Mouse (Mus musculus) lung, adult 2 months (tissue): ENCODE measurements around the gene Sun2.

Experiments used
- CTCF ChIP-seq: fragments of 200-500 bp; IDR thresholded peaks from 2 replicates; pipeline ENCODE4 v1.5.1; 2011; ENCODE audit warnings: mild to moderate bottlenecking, low read length, control low read depth; ENCODE audit not compliant: insufficient read depth
- POLR2A ChIP-seq: fragments of 200-500 bp; IDR thresholded peaks from 2 replicates; pipeline ENCODE4 v1.6.1; 2011; ENCODE audit warnings: low read depth, mild to moderate bottlenecking, control low read depth, low read length, borderline replicate concordance; ENCODE audit errors: extremely low read depth

- no peak for TF ChIP-seq CTCF
- no peak for TF ChIP-seq POLR2A
These were observed 22.4 kb upstream of the Sun2 start for GRCm38 (mm10) chr15:79764539-79765267.
